Comparison of ENCODE assay signal across 8 mouse cellular contexts in genomic region chr11:94392672-94393109, GRCm38 (mm10). TPM values are rescaled to one million over a fixed set of nuclear protein-coding genes. Genes with fewer than 3 reads are reported as not detected.
DNase-seq lines count a peak whose midpoint lies in the region; ATAC-seq lines count a peak whose summit lies in the region.

Gene Abcc3, minus strand, starts transcription at chr11:94392997.

- peak within 1 kb of the TSS; percentile 35 for H3K4me3 ChIP-seq in liver, embryonic 13.5 days (replicated peaks)

- peak; percentile 48 for DNase-seq in CD4-positive helper T cell, adult 2 months (ENCODE audit: low read depth, low spot score)
- DNase-seq in adrenal gland, adult 8-10 months, result peak; percentile 38
- peak; percentile 60 for DNase-seq in gastrocnemius, postnatal 14 days
- DNase-seq in liver, embryonic 13.5 days, result no peak
- DNase-seq in naive thymus-derived CD4-positive, alpha-beta T cell, adult 2 months (ENCODE audit: low read depth), result peak; percentile 55
- DNase-seq in layer of hippocampus, postnatal 10 days (ENCODE audit: low spot score in 2 of 2), result no peak
- no peak for DNase-seq in right cerebral cortex, postnatal 4 days

- H3K9me3 ChIP-seq in liver, embryonic 13.5 days (replicated peaks), result no peaks in the 10 kb centered on the region

- intact Hi-C loops in gastrocnemius, postnatal 14 days (cut with DNase I; ENCODE audit: low total_unique reads), result loop anchor here (5.0 kb wide), 1 partner anchor 35 kb away; no protein-coding TSS in a partner anchor

- no peak within 1 kb of the TSS for H3K27ac ChIP-seq in liver, embryonic 13.5 days

- 3% methylated on average over 20 of the region's 20 CpGs for WGBS in liver, embryonic 13.5 days (ENCODE audit: insufficient replicate concordance)

- 0 out of 2 replicates have a peak within 1 kb of the TSS, but pooled peaks have one; percentile 17 for H3K9ac ChIP-seq in liver, embryonic 13.5 days

- peaks cover 51% of the 10 kb centered on the region for H3K27me3 ChIP-seq in liver, embryonic 13.5 days

- peaks cover 4% of the 10 kb centered on the region; the same call in 1 of the 2 replicates for H3K4me1 ChIP-seq in liver, embryonic 13.5 days (replicated peaks)

- H3K36me3 ChIP-seq in liver, embryonic 13.5 days, result no peaks in the 10 kb centered on the region

- H3K4me2 ChIP-seq in liver, embryonic 13.5 days, result peak within 1 kb of the TSS; percentile 52

- ATAC-seq in inflammation-experienced regulatory T-cells, adult 6 months, result peak; percentile 85
- ATAC-seq in liver, embryonic 13.5 days (ENCODE audit: low read depth), result peak; percentile 51; the same call in 1 of the 2 replicates

RNA-seq across cellular contexts. Expression of gene Abcc3, which starts in this region (rescaled TPM):
- 10 to 100 TPM in 2 of 4 experiments, 1 to 10 TPM in 2; 4.7 to 15.0 (median 9.4) TPM for total RNA-seq in adrenal gland, adult 8-10 months (2022)
- 1 to 10 TPM in 1 of 2 experiments, under 1 TPM in 1; 0.93 to 1.5 TPM for total RNA-seq in gastrocnemius, postnatal 14 days (2021)
- 1 to 10 TPM in 2 of 3 experiments, under 1 TPM in 1; 0.70 to 4.0 (median 1.9) TPM for polyA plus RNA-seq in inflammation-experienced regulatory T-cells, adult 6 months (2017; shearing (Covaris generic))
- polyA plus RNA-seq in liver, embryonic 13.5 days (2015; fragmentation: Nextera tagmentation; extraction: Ambion mirVana), result 4.3 and 5.8 TPM in 2 replicates
- total RNA-seq in layer of hippocampus, postnatal 10 days (2021), result 1 to 10 TPM; 1.8 to 2.2 TPM

Comparison
In these comparisons a context has a peak if more than half of its experiments do, and no peak if none do; other contexts are left out.
1. DNase-seq: peak in CD4-positive helper T cell, adult 2 months (single experiment), adrenal gland, adult 8-10 months (single experiment), gastrocnemius, postnatal 14 days (single experiment) and naive thymus-derived CD4-positive, alpha-beta T cell, adult 2 months (single experiment); none in liver, embryonic 13.5 days (single experiment), layer of hippocampus, postnatal 10 days (0 of 2) and right cerebral cortex, postnatal 4 days (single experiment).